Mouse (Mus musculus) right cerebral cortex, postnatal 25 days (tissue): Measurements from ENCODE around the gene Cbl.
A peak's percentile ranks its signal among the peaks of the same experiment; 100 is the strongest.

Experiments
- DNase-seq: peaks from one replicate; pipeline ENCODE4 v3.0.0; 2022

Cbl gene

DNA sequence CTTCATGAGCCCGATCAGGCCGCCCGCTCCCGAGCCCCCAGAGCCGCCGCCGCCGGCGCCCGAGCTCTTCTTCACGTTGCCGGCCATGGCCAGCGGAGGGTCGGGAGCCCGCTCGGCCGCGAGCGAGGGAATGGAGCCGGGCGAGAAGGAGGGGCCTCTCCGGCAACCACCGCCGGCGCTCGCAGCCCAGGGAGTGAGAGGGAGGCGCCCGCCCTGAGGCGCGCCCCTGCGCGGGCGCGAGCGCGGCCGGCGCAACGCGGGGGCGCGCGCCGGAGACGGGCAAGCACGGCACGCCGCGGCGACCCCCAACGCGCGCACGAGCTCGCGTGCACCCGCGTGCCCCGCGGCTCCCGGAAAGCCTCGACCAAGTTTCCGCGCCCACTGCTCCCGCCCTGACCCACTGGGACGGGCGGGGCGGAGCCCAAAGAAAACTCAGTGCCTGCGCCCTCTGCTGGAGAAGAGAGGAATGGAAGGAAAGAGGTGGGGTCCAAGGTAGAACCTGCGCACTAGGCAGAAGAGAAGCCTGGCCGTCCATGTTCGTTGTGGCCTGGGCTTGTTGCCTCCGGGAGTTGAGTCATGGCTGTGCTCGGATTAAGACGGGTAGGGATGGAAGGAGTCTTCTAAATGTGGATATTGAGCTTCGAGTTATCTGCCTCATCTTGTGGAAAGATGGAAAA lies at the start of gene Cbl:
Cbl (minus strand) TSS at position 248 of the 677 bp plus-strand sequence.
- DNase-seq = peak; percentile 99

DNA sequence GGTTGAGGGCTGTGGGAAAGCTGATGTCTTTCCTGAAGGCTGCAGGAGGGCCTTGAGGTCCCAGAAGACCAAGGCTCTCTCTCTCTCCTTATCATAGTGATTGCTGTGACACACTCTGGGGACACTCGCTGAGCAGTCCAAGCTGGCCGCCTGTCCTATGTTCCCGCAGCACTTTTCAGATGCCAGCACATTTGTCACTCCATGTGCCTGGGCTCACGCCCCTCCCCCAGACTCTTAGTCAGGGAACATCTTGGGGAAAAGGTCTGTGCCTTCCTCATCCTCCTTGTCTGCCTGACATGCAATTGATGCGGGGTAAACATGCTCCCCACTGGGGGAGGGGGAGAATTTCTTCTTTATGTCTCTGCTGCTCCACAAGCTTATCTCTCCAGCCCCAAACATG lies 49.3 kb upstream of the Cbl start:
- no peak for DNase-seq

DNA sequence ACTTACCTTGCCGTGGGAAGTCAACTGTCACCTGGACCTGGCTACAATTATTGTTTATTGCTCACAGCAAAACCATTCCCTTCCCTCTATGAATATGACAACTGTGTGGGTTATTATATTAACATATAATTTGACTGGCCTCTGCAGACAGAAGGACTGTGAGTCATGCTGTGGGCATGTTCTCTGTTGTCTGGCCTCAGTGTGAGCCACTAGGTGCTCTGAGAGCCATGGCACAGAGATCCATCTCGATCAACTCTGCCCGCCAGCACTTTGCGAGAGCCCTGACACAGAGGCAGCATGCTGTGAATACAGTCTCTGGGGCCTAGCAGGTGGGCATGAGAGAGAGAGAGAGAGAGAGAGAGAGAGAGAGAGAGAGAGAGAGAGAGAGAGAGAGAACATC lies 36.1 kb upstream of the Cbl start:
- no peak for DNase-seq

DNA sequence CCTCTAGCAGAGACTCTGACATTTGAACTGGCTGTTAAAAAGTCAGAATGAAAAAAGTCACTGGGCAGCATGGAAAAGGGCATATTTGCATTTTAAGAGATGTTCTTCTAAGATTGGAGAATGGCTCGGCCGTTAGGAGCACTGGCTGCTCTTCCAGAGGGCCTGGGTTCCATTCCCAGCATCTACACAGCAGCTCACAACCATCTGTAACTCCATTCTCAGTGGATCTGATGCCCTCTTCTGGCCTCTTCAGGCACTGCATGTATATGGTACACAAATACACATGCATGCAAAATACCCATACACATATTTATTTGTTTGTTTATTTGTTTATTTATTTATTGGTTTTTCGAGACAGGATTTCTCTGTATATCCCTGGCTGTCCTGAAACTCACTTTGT lies 35.2 kb upstream of the Cbl start:
- DNase-seq = no peak

DNA sequence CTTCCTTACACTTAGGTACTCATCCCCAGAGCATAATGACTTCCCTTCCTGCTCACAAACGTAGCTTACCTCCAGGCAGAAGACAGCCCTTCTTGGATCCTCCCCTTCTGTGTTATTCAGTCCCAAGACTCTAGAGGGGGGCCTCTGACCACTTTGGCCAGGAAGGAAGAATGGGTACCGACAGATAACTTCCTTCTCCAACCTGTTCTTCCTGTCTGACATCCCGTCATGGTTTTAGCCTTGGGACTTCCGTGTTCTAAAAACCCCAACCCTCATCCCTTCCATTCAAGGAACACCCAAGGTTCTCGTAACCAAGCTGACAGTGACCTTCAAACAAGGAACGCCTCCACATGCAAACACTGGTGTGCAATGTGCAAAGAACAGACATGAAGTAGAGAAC lies 34.6 kb upstream of the Cbl start, which contains the start of gene Nlrx1:
Nlrx1 (minus strand) TSS at position 168 of the 400 bp plus-strand sequence.
- DNase-seq = no peak

DNA sequence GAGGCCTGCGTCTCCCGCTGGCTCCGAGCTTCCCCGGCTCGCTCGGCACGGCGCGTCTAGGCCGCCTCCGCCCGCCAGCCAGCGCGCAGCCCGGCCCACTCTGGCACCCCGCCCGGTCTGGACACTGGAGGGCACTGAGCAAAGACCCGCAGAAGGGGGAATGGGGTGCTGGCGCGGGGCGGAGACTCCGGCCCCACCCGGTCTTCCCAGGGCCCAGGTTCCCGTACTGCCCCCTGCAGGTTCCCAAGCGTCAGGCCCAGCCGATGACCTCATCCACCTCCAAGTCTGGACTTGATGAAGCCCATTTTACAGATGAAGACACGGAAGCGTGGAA lies 34.1 kb upstream of the Cbl start:
- DNase-seq = peak; percentile 84

DNA sequence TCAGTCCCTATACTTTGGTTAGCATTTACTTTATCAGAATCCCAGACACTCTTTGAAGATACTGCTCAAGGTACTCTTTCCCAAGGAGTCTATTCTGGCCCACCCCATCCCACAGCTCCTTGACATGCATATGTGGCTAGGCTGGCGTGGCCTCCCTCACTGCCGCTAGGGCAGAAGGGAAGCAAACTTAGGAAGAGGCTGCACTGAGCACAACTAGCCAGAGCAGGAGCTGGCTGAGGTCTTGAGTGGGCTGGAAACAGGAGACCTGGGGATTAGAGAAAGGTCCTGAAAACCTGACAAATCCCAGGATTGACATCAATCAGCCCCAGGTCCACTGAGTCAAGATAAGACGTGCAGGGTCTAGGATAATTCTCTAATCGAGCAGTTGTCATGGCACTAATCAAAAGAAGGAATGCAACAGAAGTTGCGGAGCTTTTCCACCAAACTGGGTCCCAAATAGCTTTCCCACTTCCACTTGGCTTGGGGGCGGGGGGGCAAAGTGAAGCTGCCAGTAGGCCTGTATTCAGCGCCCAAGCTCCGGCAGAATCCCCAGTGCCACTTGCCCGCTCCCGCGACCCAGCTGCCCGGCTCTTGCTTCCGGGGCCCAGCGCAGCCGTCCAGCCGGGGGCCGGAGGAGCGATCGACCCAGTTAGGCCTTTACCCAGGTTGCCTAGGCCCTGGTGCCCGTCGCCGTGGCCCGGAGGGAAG lies 33.6 kb upstream of the Cbl start:
- DNase-seq = no peak

DNA sequence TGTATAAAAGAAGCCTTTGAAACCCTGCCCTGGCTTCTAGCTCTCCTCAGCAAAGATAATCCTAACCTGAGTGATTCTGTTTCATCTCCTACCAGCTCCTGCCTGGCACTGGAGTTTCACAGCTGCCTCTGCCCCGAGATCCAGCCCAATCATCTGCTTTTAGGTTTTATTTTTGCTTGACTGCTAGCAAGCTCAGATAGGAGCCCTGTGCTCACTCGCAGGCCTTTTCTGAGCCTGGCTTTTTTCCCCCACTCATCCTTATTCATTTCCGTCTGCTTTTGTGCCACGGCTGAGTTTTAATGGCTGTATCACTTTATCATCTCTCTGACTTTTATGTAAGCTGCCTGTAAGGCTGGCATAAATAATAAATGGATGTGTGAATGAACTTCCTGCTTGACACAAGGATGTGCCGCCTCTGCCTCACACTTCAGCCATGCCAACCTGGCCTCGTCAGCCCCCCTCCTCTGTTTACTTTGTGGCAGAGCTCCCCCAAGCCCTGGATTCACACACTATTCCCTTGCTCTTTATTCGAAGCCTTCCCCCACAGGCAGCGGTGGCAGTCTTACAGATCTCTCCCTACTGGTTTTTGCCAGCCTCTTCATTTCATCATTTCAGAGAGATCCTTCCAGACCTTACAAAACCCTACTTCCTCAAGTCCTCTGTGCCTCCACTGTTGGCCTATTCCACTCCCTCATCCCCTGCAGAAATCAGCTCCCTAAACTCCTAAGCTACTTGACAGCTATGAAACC lies 32.8 kb upstream of the Cbl start:
- DNase-seq = peak; percentile 46

DNA sequence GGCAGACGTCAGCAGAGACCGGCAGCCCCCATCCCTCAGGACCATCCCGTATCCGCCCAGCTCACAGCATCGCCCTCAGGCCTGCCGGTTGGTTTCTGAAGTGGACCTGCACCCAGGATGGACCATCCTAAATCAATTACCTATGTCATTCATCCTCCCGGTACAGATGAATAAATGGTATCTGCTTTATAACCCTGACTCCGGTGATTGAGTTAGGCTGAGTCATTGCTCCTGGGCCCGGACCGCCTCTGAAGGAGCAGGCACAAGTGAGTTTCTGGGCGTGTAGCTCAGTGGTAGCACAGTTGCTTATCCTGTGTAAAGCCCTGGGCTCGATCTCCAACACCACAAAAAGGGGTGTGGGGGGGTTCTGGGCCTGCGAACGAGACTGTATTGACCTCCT lies 27.5 kb upstream of the Cbl start:
- no peak for DNase-seq

DNA sequence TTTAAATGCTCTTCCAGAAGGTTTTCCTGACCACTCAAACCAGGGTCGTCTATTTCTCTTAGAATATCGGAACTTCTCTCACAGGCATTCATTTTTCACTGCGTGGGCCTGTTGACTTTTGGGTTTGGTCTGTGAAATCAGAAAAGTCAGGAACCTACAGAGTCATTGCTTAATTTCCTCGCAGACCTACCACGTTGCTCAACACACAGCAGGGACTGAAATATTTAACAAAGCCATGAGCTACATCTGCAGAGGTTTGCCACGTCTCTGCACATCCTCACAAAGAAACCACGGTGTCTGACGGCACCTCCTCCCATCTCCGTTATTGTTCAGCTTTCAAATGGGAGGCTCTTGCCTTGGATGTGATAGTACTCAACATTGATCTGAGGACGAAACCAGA lies 25.2 kb upstream of the Cbl start:
- no peak for DNase-seq

DNA sequence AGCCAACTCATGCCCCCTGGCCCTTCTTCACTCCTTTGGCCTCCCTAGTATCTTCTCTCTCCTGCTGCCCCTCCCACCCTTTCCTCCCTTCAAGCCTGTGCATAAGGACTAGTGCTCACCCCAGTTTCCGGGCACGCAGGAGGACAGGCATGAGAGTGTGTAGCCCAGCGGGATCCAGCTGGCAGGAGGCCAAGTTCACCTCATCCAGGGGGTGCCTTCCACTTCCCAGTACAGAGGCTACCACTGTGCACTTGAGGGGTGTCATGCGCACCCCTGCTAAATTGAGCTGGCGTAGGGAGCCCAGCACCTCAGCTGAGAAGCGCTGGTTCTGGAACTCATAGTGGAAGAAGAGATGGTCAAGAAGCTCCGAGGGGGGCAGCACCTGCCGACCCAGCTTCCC lies 22.4 kb upstream of the Cbl start:
- DNase-seq = no peak

DNA sequence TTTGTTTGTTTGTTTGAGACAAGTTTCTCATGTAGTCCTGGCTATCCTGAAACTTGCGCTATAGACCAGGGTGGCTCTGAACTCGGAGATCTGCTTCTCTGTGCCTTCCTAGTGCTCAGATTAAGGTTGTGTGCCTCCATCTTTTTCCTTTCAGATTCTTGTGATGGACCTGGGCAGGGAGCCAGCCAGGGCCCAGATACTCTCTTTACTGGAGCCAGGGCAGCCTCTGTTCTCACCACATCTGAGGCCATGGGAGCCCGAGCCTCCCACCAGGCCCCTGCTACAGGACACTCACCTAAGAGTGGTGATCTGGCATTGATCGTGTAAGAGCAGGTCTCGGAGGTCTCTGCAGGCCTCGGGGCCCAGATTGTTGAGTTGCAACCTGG lies 21.3 kb upstream of the Cbl start:
- no peak for DNase-seq

DNA sequence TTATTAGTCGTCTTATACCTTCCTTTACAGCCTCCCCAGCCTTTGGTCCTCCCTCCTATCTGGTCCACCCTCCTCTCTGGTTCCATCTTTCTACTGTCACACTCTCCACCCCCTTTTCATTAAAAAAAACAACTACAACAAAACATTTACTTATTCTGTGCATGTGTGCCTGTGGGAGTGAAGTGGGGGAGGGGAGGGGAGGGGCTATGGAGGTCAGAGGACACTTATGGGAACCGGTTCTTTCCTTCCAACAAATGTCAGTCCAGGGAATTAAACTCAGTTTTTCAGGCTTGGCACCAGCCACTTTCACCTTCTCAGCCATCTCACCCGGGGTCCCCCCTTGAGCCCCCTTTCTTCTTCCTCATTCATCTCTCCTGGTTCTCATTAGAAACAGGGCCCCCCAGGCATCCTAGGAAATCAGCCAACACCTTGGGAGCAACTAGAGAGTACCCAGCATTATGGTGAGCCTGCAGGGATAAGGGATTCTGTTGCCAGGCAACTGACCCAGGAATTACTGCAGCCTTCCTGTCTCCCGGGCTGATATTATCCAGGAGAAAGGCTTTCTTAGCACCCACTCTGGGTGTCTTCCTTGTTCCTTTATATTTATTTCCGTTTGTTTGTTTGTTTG lies 20.8 kb upstream of the Cbl start:
- no peak for DNase-seq

DNA sequence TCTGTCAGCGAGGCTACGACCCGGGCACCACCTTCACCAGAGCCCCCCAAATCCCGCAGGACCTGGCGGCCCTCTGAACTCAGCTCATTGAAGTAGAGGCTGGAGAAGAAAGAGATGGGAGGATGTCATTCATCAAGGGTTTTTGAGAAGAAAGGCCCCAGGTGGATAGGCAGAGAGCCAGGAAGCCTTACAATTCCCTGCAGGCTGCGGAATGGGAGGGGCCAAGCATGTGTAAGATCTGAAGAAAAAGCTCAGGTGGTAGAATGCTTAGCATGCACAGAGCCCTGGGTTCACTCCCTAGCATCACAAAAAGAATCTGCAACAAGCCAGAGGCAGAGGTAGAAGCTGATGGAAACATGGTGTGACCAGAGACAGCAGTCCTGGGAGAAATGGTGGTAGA lies 19.6 kb upstream of the Cbl start:
- no peak for DNase-seq

DNA sequence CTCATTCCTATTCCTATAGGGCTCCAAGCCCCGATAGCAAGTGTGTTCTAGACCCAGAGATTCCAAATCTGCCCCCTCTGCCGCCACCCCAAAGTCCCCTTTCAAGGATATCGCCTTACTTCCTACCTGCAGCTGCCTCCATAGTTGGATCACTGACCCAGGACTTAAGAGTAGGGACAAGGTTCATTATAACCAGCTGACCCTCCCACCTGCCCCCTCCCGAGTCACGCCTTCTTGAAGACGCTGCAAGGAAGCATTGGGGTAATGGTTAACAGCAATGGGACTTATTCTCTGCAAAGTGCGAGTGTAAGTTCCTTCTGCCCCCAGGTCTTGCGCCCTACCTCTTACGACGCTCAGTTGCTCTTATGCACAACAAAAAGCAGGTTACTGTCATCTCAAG lies 17.5 kb upstream of the Cbl start, which contains the start of gene Pdzd3:
Pdzd3 (minus strand) TSS at position 158 of the 400 bp plus-strand sequence.
- no peak for DNase-seq

DNA sequence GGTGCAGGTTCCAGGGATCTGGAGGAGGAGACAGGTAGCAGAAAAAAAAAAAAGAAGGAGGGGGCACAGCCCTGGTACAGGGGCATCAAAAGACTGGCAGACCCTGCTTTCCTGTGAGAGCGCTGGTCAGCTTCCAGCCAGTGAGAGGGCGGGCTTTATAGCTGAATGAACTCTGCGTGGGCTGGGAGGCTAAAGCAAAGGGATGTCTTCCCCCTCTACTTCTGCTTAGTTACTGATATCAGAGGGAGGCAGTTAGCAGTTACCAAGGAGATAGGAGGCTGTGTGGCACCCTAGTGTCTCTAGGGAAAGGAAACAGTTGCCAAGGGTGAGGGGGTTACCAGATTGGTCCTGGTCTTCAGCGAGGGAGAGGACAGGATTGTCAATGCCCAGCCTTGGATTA lies 16.6 kb upstream of the Cbl start:
- no peak for DNase-seq

DNA sequence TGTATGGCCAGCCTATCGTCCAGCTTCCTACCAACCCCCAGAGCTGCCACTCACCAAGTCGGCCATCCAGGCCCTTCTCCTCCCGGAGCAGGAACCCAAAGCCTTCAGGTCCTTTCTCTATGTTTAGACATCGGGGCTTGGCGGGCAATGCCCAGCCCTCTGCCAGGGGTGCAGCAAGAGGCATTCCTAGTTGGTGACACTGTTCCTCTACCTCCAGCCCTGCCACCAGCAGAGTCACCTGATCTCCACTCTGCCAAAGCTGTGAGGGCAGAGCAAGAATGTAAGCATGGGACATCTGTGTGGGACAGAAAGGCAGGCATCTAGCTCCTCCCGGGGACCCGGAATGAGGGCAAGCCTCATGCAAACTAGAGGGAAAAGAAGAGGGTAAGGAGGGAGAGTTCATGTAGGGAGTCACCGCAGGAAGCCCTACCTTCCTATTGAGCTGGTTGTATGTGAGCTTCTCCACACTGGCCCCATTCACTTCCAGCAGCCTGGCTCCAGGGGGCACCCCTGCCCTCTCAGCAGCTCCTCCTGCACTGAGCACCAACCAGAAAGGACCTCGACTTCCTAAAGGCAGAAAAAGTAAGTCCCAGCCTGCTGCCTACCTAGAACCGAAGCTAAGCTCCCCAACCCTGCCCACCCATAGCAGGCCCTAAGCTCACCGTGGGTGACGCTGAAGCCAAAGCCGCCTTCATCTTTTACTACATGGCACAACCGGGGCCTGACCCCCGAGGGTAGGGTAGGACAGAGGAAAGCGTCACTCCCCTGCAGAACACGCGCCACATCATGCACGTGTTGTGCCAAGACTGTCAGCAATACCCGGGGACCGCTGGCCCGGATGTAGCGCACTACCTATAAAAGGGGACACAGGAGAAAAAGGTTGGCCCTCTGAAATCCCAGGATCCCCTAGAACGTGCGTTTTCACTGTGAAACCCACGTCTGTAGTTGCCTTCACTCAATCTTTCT lies 15.6 kb upstream of the Cbl start:
- peak; percentile 57 for DNase-seq

DNA sequence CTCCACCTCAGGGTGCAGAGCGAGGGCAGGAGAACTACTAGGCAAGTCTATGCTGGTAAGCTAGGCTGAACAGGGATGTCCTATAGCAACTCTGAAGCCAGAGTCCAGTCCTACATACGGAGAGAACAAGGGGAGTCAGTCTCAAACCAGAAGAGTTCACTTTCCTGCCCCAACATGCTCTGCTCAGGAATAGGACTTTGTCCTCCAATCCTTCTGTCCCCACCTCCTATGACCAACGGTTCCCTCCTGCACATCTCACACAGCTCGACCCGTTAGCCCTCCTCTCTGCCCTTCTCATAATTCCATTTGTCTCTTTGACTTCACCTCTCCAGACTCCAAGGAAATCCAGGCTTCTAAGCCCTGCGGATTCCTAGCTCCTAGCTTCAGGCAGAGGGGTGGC lies 14.1 kb upstream of the Cbl start:
- DNase-seq = no peak

DNA sequence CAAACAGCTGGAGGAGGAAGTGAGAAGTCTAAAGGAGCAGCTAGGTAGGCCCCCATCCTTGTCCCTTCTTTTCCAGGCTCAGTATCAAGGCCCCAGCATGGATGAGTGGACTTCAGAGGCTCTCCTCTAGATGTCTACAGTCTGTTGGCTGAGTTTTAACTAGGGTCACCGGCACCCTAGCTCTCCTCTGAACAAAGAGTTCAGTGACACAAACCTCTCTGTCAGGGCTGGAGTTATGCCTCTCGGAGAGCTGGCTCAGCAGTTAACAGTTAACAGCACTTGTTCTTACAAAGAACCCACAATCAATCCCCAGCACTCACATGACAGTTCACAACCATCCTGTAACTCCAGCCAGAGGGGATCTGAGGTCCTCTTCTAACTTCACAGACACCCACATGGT lies 9.8 kb upstream of the Cbl start:
- no peak for DNase-seq

DNA sequence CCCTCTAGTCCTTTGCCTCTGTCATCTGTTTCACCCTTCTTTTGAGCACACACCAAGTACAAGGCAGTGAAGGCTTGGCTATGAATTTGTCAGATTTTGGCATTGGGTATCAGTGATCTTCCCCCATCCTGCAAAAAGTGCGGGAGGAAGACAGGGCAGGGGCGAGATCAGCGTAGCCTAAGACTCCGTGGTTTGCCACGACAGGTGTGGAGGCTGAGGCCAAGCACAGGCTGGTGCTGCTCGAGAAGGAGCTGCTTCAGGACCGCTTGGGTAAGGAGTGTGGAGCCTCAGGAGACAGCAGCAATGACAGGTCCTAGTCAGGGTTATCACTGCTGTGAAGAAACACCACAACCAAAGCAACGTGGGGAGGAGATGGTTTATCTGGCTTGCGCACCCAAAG lies 7.6 kb upstream of the Cbl start:
- no peak for DNase-seq

DNA sequence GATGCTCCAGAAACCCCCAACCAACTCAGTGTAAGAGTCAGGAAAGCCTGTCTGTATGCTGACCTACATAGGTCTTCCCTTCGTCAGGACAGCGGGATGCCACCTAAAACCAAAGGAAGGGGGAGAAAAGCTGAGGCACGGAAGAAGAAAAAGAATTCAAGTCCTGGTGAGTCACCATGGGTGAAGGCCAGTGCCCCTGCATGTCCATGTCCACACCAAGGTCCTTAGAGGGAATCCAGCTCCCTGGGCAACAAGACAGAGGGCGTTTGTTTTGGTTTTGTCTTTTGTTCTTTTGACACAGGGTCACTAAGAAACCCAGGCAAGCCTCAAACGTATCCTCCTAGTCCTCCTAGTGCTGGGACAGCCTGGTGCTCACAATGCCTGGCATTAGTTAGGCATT lies 7.1 kb upstream of the Cbl start:
- no peak for DNase-seq

DNA sequence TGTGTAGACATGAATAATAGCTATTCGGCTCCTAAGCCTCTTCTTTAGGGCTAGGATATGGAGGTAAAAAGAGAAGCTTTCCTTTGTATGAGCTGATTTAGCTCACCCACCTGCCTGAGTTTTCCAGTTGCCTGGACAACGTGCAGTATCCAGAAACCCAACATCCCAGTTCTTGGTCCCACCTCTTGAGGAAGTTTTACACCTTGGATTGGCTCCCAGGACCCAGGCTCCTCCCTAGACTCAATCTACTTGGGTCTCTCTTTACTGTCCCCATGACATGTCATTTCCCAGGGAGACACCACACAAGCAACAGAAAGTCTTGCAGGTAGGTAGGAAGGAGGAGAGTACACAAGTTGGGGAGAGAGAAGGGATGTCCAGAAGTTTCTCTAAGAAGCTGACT lies 6.5 kb upstream of the Cbl start, which contains the start of gene Ccdc153:
Ccdc153 (plus strand) TSS at position 278 of the 400 bp plus-strand sequence.
- no peak for DNase-seq
